Mouse (Mus musculus) forebrain, embryonic 16.5 days (tissue): ENCODE measurements around the gene Sipa1l3. TPM values are rescaled to one million over a fixed set of nuclear protein-coding genes. Genes with fewer than 3 reads are reported as not detected.

Source experiments
- ATAC-seq: fragments of 200-750 bp; cut with Nextera tagmentation; 2 replicates; pipeline ENCODE4 v1.8.0; 2017; ENCODE audit warnings: mild to moderate bottlenecking, moderate library complexity
- H3K27ac ChIP-seq: fragments of 300-500 bp; sonication (generic); 2 replicates; pipeline ENCODE4 v1.5.1; 2014; ENCODE audit warnings: low read length, control low read depth
- H3K27me3 ChIP-seq: fragments of 300-500 bp; sonication (generic); replicated peaks from 2 replicates; pipeline ENCODE4 v1.6.1; 2014; ENCODE audit warnings: low read length; ENCODE audit not compliant: control insufficient read depth, insufficient read depth
- H3K36me3 ChIP-seq: fragments of 300-500 bp; sonication (generic); 2 replicates; pipeline ENCODE4 v1.6.1; 2014; ENCODE audit not compliant: control insufficient read depth, insufficient read depth
- H3K4me1 ChIP-seq: fragments of 300-500 bp; sonication (generic); replicated peaks from 2 replicates; pipeline ENCODE4 v1.6.1; 2014; ENCODE audit warnings: low read length; ENCODE audit not compliant: control insufficient read depth, insufficient read depth
- H3K4me2 ChIP-seq: fragments of 300-500 bp; sonication (generic); 2 replicates; pipeline ENCODE4 v1.6.1; 2014; ENCODE audit warnings: mild to moderate bottlenecking, low read length, control low read depth
- H3K4me3 ChIP-seq: fragments of 300-500 bp; sonication (generic); replicated peaks from 2 replicates; pipeline ENCODE4 v1.5.1; 2014; ENCODE audit warnings: mild to moderate bottlenecking, low read length, control low read depth
- H3K9ac ChIP-seq: fragments of 300-500 bp; sonication (generic); replicated peaks from 2 replicates; pipeline ENCODE4 v1.6.1; 2014; ENCODE audit warnings: low read depth, low read length, control low read depth
- H3K9me3 ChIP-seq: fragments of 300-500 bp; sonication (generic); 2 replicates; pipeline ENCODE4 v1.6.1; 2016; ENCODE audit warnings: low read length; ENCODE audit not compliant: control insufficient read depth
- WGBS: fragments of 180-500 bp; shearing (Covaris S2); extraction: QIAGEN DNeasy Blood & Tissue Kit; methylation state at CpG from one replicate; pipeline ENCODE4 v1.1.7; 2014; 5-methylcytosine and 5-hydroxymethylcytosine counted together
- polyA plus RNA-seq: library from polyadenylated mRNA; unstranded; fragments of >200 nt; fragmentation: Nextera tagmentation; extraction: Ambion mirVana; gene quantifications from 2 replicates; pipeline ENCODE4 v1.2.1, GENCODE M21; 2015

Gene Sipa1l3
- polyA plus RNA-seq, 1 experiment from 2014 or later = 16.1 TPM

- no peak for ATAC-seq
- no peak overlapping the region for H3K9ac ChIP-seq
- peaks cover 6% of the 10 kb centered on the region for H3K4me1 ChIP-seq
- H3K4me2 ChIP-seq = no peak overlapping the region
- WGBS = 82% methylated on average over 4 of the region's 4 CpGs
- no peak overlapping the region for H3K4me3 ChIP-seq
- no peaks in the 10 kb centered on the region for H3K9me3 ChIP-seq
- no peaks in the 10 kb centered on the region for H3K36me3 ChIP-seq
- H3K27ac ChIP-seq = no peak overlapping the region
- H3K27me3 ChIP-seq = no peaks in the 10 kb centered on the region
Measured at GRCm38 (mm10) chr7:29446156-29446555, 72.3 kb downstream of the Sipa1l3 start.

- H3K4me2 ChIP-seq = no peak overlapping the region
- H3K4me3 ChIP-seq = no peak overlapping the region
- no peak overlapping the region for H3K9ac ChIP-seq
- H3K27ac ChIP-seq = no peak overlapping the region
- ATAC-seq = no peak
- H3K27me3 ChIP-seq = no peaks in the 10 kb centered on the region
- peaks cover 8% of the 10 kb centered on the region for H3K4me1 ChIP-seq
- H3K9me3 ChIP-seq = no peaks in the 10 kb centered on the region
- H3K36me3 ChIP-seq = no peaks in the 10 kb centered on the region
- 91% methylated on average over 5 of the region's 5 CpGs for WGBS
Measured at GRCm38 (mm10) chr7:29444527-29444926, 73.9 kb downstream of the Sipa1l3 start.

- 79% methylated on average over 2 of the region's 2 CpGs for WGBS
- H3K9me3 ChIP-seq = no peaks in the 10 kb centered on the region
- no peaks in the 10 kb centered on the region for H3K36me3 ChIP-seq
- H3K4me1 ChIP-seq = peaks cover 8% of the 10 kb centered on the region
- H3K27ac ChIP-seq = no peak overlapping the region
- no peak for ATAC-seq
- H3K27me3 ChIP-seq = no peaks in the 10 kb centered on the region
- H3K4me3 ChIP-seq = no peak overlapping the region
- H3K9ac ChIP-seq = no peak overlapping the region
- no peak overlapping the region for H3K4me2 ChIP-seq
Measured at GRCm38 (mm10) chr7:29444070-29444469, 74.4 kb downstream of the Sipa1l3 start.

GRCm38 (mm10) chr7:29441793-29442192, 76.6 kb downstream of the Sipa1l3 start:
- H3K4me3 ChIP-seq = no peak overlapping the region
- H3K9ac ChIP-seq = no peak overlapping the region
- ATAC-seq = no peak
- no peaks in the 10 kb centered on the region for H3K36me3 ChIP-seq
- no peaks in the 10 kb centered on the region for H3K9me3 ChIP-seq
- 43% methylated on average over 9 of the region's 9 CpGs for whole genome bisulfite sequencing
- H3K27ac ChIP-seq = no peak overlapping the region
- H3K4me1 ChIP-seq = peaks cover 8% of the 10 kb centered on the region
- H3K4me2 ChIP-seq = no peak overlapping the region
- H3K27me3 ChIP-seq = no peaks in the 10 kb centered on the region

- no peak overlapping the region for H3K9ac ChIP-seq
- no peak for ATAC-seq
- H3K4me1 ChIP-seq = peaks cover 8% of the 10 kb centered on the region
- no peaks in the 10 kb centered on the region for H3K36me3 ChIP-seq
- no peak overlapping the region for H3K4me2 ChIP-seq
- H3K27ac ChIP-seq = no peak overlapping the region
- no peaks in the 10 kb centered on the region for H3K9me3 ChIP-seq
- WGBS = 20% methylated on average over 9 of the region's 9 CpGs
- H3K4me3 ChIP-seq = no peak overlapping the region
- no peaks in the 10 kb centered on the region for H3K27me3 ChIP-seq
Measured at GRCm38 (mm10) chr7:29441151-29441550, 77.3 kb downstream of the Sipa1l3 start.

- no peaks in the 10 kb centered on the region for H3K36me3 ChIP-seq
Measured at GRCm38 (mm10) chr7:29438655-29439282, 79.7 kb downstream of the Sipa1l3 start.

GRCm38 (mm10) chr7:29438204-29438603, 80.2 kb downstream of the Sipa1l3 start:
- no peaks in the 10 kb centered on the region for H3K27me3 ChIP-seq
- WGBS = 79% methylated on average over 14 of the region's 14 CpGs
- H3K36me3 ChIP-seq = no peaks in the 10 kb centered on the region
- no peak for ATAC-seq
- H3K4me1 ChIP-seq = peaks cover 14% of the 10 kb centered on the region
- H3K27ac ChIP-seq = no peak overlapping the region
- no peak overlapping the region for H3K9ac ChIP-seq
- H3K4me3 ChIP-seq = no peak overlapping the region
- H3K4me2 ChIP-seq = no peak overlapping the region
- H3K9me3 ChIP-seq = no peaks in the 10 kb centered on the region

More at GRCm38 (mm10) chr7:29438655-29439282, 79.7 kb downstream of the Sipa1l3 start:
- Histone ChIP-seq H3K27ac (no peak overlapping the region), H3K9me3 (no peaks in the 10 kb centered on the region), H3K4me3 (no peak overlapping the region), H3K4me1 (peaks cover 13% of the 10 kb centered on the region), H3K27me3 (no peaks in the 10 kb centered on the region), H3K4me2 (no peak overlapping the region), H3K9ac (no peak overlapping the region)
- 69% methylated on average over 16 of the region's 16 CpGs for WGBS
- no peak for ATAC-seq

GRCm38 (mm10) chr7:29437072-29437471, 81.4 kb downstream of the Sipa1l3 start:
- Histone ChIP-seq H3K4me1 (peaks cover 25% of the 10 kb centered on the region), H3K36me3 (no peaks in the 10 kb centered on the region), H3K9ac (no peak overlapping the region), H3K4me3 (no peak overlapping the region), H3K27me3 (no peaks in the 10 kb centered on the region), H3K27ac (no peak overlapping the region), H3K4me2 (no peak overlapping the region), H3K9me3 (no peaks in the 10 kb centered on the region)
- ATAC-seq = no peak
- 81% methylated on average over 10 of the region's 10 CpGs for WGBS

GRCm38 (mm10) chr7:29434313-29435035, 84.0 kb downstream of the Sipa1l3 start:
- H3K4me2 ChIP-seq = no peak overlapping the region
- no peaks in the 10 kb centered on the region for H3K27me3 ChIP-seq
- no peaks in the 10 kb centered on the region for H3K9me3 ChIP-seq
- H3K4me1 ChIP-seq = peaks cover 25% of the 10 kb centered on the region
- H3K9ac ChIP-seq = no peak overlapping the region
- no peaks in the 10 kb centered on the region for H3K36me3 ChIP-seq
- no peak overlapping the region for H3K4me3 ChIP-seq
- 73% methylated on average over 9 of the region's 9 CpGs for WGBS
- peak; percentile 21; the same call in 1 of the 2 replicates for ATAC-seq
- no peak overlapping the region for H3K27ac ChIP-seq
